Mouse (Mus musculus) embryonic facial prominence, embryonic 14.5 days (tissue): ENCODE measurements around the gene Ttbk1. TPM values are rescaled to one million over a fixed set of nuclear protein-coding genes. Genes with fewer than 3 reads are reported as not detected.
A peak's percentile ranks its signal among the peaks of the same experiment; 100 is the strongest.
"Not testable (repeated sequence)": the region's sequence is repeated elsewhere in the genome, so short reads cannot be mapped to it uniquely, and the experiment has no call there.

Source experiments
- ATAC-seq: fragments of 200-750 bp; cut with Nextera tagmentation; 2 replicates; pipeline ENCODE4 v1.8.0; 2017; ENCODE audit warnings: low read depth, moderate number of reproducible peaks, moderate TSS enrichment
- DNase-seq: peaks from one replicate; pipeline ENCODE4 v3.0.0-alpha.2; 2015; ENCODE audit warnings: low spot score
- H3K27ac ChIP-seq: fragments of 300-500 bp; sonication (generic); replicated peaks from 2 replicates; pipeline ENCODE4 v1.5.1; 2014; ENCODE audit warnings: low read depth, mild to moderate bottlenecking, low read length, moderate library complexity
- H3K27me3 ChIP-seq: fragments of 300-500 bp; sonication (generic); replicated peaks from 2 replicates; pipeline ENCODE4 v1.6.1; 2014; ENCODE audit warnings: low read length; ENCODE audit not compliant: control insufficient read depth, insufficient read depth
- H3K36me3 ChIP-seq: fragments of 300-500 bp; sonication (generic); 2 replicates; pipeline ENCODE4 v1.6.1; 2014; ENCODE audit warnings: low read length, mixed read lengths; ENCODE audit not compliant: control insufficient read depth, insufficient read depth
- H3K4me1 ChIP-seq: fragments of 300-500 bp; sonication (generic); 2 replicates; pipeline ENCODE4 v1.6.1; 2014; ENCODE audit warnings: antibody characterized with exemption, low read length; ENCODE audit not compliant: control insufficient read depth, insufficient read depth
- H3K4me2 ChIP-seq: fragments of 300-500 bp; sonication (generic); 2 replicates; pipeline ENCODE4 v1.6.1; 2014; ENCODE audit warnings: low read depth, mild to moderate bottlenecking, low read length, moderate library complexity, mixed read lengths
- H3K4me3 ChIP-seq: fragments of 300-500 bp; sonication (generic); 2 replicates; pipeline ENCODE4 v1.5.1; 2014; ENCODE audit warnings: low read depth, mild to moderate bottlenecking, low read length
- H3K9ac ChIP-seq: fragments of 300-500 bp; sonication (generic); 2 replicates; pipeline ENCODE4 v1.6.1; 2014; ENCODE audit warnings: low read depth, mild to moderate bottlenecking, low read length, moderate library complexity, mixed read lengths
- H3K9me3 ChIP-seq: fragments of 300-500 bp; sonication (generic); 2 replicates; pipeline ENCODE4 v1.6.1; 2016; ENCODE audit warnings: low read length; ENCODE audit not compliant: control insufficient read depth
- WGBS: fragments of 180-500 bp; shearing (Covaris S2); extraction: QIAGEN DNeasy Blood & Tissue Kit; methylation state at CpG from one replicate; pipeline ENCODE4 v1.1.7; 2014; 5-methylcytosine and 5-hydroxymethylcytosine counted together
- polyA plus RNA-seq: library from polyadenylated mRNA; unstranded; fragments of >200 nt; fragmentation: Nextera tagmentation; extraction: Ambion mirVana; gene quantifications from 2 replicates; pipeline ENCODE4 v1.2.1, GENCODE M21; 2014

Ttbk1 gene
- polyA plus RNA-seq, 1 experiment from 2014 or later: 0.61 TPM

GRCm38 (mm10) chr17:46511059-46511710 is 23.7 kb upstream of the Ttbk1 start:
- Histone ChIP-seq H3K27ac (no peak overlapping the region), H3K4me2 (no peak overlapping the region), H3K36me3 (peaks cover 14% of the 10 kb centered on the region; the same call in 1 of the 2 replicates), H3K27me3 (no peaks in the 10 kb centered on the region), H3K9me3 (no peaks in the 10 kb centered on the region), H3K9ac (no peak overlapping the region), H3K4me1 (no peaks in the 10 kb centered on the region), H3K4me3 (no peak overlapping the region)
- 41% methylated on average over 11 of the region's 11 CpGs for WGBS
- DNase-seq (peak; percentile 36), ATAC-seq (peak; percentile 50)

DNA sequence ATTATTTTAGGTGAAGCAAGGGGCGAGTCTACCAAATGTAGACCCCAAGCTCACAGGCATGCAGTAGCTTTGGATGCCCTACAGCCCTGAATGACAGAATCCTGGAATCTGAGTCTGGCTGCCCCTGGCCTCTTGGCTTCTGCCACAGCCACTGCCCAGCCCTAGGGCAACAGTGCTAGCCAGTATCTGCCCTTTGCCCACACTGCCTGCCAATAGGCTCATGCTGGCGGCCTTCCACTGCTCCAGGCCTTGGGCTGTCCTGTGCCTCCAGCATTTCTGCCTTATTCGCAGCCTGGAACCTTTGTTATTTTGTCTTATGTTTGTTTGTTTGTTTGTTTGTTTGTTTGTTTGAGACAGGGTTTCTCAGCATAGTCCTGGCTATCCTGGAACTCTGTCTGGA is 18.1 kb upstream of the Ttbk1 start:
- H3K4me3 ChIP-seq: no peak overlapping the region
- no peak overlapping the region for H3K4me2 ChIP-seq
- ATAC-seq (no peak), DNase-seq (no peak)
- 84% methylated on average over 3 of the region's 3 CpGs for WGBS
- no peak overlapping the region for H3K9ac ChIP-seq
- no peaks in the 10 kb centered on the region for H3K9me3 ChIP-seq
- no peaks in the 10 kb centered on the region for H3K4me1 ChIP-seq
- H3K36me3 ChIP-seq: peaks cover 14% of the 10 kb centered on the region; the same call in 1 of the 2 replicates
- H3K27me3 ChIP-seq: no peaks in the 10 kb centered on the region
- no peak overlapping the region for H3K27ac ChIP-seq

- WGBS: 71% methylated on average over 14 of the region's 14 CpGs
- no peak overlapping the region for H3K27ac ChIP-seq
These were observed 16.6 kb upstream of the Ttbk1 start for GRCm38 (mm10) chr17:46503847-46504638.

DNA sequence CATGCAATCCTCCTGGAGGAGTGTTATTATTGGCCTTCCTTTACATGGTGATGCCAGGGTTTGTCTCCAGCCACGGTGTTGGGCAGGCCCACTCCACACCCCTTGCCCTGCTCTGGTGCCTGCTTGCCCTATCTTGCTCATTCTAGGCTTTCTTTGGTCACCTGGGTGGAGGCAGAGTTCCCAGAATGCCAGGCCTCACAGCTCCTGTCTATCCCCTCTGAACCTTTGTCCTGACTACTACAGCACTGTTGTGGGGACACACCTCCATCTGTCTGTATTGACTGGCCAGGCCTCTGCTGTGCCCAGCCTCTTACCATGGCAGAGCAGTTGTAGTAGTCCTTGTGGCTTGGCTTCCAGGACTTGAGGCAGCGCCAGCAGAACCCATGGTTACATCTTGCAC is 15.3 kb upstream of the Ttbk1 start:
- H3K9me3 ChIP-seq: no peaks in the 10 kb centered on the region
- H3K36me3 ChIP-seq: peaks cover 4% of the 10 kb centered on the region; the same call in 1 of the 2 replicates
- ATAC-seq (no peak), DNase-seq (no peak)
- no peaks in the 10 kb centered on the region for H3K27me3 ChIP-seq
- H3K4me1 ChIP-seq: no peaks in the 10 kb centered on the region
- H3K4me2 ChIP-seq: no peak overlapping the region
- H3K4me3 ChIP-seq: no peak overlapping the region
- no peak overlapping the region for H3K27ac ChIP-seq
- WGBS: 82% methylated on average over 2 of the region's 2 CpGs
- H3K9ac ChIP-seq: no peak overlapping the region

More at GRCm38 (mm10) chr17:46503847-46504638, 16.6 kb upstream of the Ttbk1 start:
- Histone ChIP-seq H3K9me3 (no peaks in the 10 kb centered on the region), H3K36me3 (peaks cover 14% of the 10 kb centered on the region; the same call in 1 of the 2 replicates), H3K4me2 (no peak overlapping the region), H3K4me1 (no peaks in the 10 kb centered on the region), H3K27me3 (no peaks in the 10 kb centered on the region), H3K4me3 (no peak overlapping the region), H3K9ac (no peak overlapping the region)
- DNase-seq (no peak), ATAC-seq (no peak)

DNA sequence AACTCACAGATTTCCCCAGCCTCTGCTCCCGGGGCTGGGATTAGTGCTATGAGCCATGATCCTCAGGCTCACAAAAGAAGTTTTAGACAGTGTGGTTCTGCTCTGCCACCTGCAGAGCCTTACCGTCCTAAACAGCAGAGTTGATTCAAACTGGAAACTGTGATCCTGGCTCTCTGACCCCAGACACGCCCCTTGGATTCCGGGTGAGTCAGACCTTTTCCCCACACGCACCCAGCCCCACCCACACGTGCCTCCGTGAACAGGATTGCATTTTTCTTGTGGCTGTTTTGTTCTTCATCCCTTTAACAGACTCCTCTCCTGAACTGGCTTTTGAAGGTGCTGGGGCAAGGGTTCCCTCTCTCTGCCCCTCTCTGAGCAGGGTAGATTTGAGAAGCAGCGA is 10.5 kb upstream of the Ttbk1 start:
- H3K9ac ChIP-seq: no peak overlapping the region
- peaks cover 4% of the 10 kb centered on the region; the same call in 1 of the 2 replicates for H3K36me3 ChIP-seq
- no peak overlapping the region for H3K4me3 ChIP-seq
- no peaks in the 10 kb centered on the region for H3K4me1 ChIP-seq
- peaks cover 3% of the 10 kb centered on the region; the same call in 1 of the 2 replicates for H3K27me3 ChIP-seq
- 67% methylated on average over 8 of the region's 8 CpGs for WGBS
- H3K9me3 ChIP-seq: no peaks in the 10 kb centered on the region
- no peak for DNase-seq
- H3K4me2 ChIP-seq: no peak overlapping the region
- ATAC-seq: no peak
- no peak overlapping the region for H3K27ac ChIP-seq

DNA sequence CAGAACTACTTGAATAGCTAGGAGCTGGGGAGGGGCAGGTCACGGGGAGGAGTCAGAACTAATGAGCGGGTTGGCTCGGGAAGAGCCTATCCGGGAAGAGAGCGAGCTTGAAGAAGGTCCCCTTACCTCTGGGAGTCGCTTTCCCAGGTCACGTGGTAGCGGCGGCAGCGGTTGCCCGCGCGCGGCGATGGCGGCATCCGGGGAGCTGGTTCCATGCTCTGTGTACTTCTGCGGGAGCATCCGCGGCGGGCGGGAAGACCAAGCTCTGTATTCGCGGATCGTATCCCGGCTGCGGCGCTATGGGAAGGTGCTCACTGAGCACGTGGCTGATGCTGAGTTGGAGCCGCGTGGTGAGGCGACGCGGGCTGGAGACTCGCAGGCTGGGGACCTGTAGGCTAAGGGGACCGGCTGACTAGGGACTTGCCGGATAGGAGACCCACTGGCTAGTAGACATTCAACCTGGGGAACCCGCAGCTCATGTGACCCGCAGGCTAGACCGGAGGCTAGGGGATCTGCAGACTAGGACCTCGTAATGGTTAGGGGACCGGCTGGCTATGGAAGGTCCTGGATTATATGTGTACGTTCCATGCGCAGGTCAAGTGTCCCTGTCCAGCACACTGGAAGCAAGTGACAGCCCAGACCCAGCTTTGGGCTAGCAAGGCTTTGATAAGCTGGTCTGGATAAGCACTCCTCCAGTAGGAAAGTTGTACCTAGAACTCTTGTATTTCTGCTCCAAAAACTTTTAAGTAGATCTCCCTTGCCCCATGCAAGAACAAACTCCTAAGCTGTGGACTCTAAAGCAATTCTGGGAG is 9.4 kb upstream of the Ttbk1 start, which contains the start of gene Dnph1:
Gene Dnph1, plus strand, starts transcription at position 89 of the 812 bp plus-strand sequence.
- Histone ChIP-seq H3K9me3 (no peaks in the 10 kb centered on the region), H3K27ac (no peak within 1 kb of the TSS), H3K4me1 (no peaks in the 10 kb centered on the region), H3K9ac (peak within 1 kb of the TSS; percentile 72), H3K36me3 (peaks cover 4% of the 10 kb centered on the region; the same call in 1 of the 2 replicates), H3K4me3 (peak within 1 kb of the TSS; percentile 58), H3K4me2 (peak within 1 kb of the TSS; percentile 76), H3K27me3 (peaks cover 3% of the 10 kb centered on the region; the same call in 1 of the 2 replicates)
- WGBS: under 1% methylated on average over 37 of the region's 44 CpGs
- ATAC-seq: peak; percentile 97
- peak; percentile 96 for DNase-seq

DNA sequence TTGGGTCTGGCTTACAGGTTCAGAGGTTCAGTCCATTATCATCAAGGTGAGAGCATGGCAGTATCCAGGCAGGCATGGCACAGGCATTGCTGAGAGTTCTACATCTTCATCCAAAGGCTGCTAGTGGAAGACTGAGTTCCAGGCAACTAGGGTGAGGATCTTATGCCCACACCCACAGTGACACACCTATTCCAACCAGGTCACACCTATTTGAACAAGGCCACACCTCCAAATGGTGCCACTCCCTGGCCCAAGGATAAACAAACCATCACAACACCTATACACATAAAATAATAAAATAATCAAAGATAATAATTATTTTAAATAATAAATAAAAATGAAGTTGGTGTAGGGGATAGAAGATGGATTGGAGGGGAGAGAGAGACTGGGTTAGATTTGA is 8.6 kb upstream of the Ttbk1 start:
- ATAC-seq: peak; percentile 9; the same call in 1 of the 2 replicates
- H3K27ac ChIP-seq: not testable (repeated sequence)
- peak overlapping the region; percentile 76; the same call in 1 of the 2 replicates for H3K4me2 ChIP-seq

DNA sequence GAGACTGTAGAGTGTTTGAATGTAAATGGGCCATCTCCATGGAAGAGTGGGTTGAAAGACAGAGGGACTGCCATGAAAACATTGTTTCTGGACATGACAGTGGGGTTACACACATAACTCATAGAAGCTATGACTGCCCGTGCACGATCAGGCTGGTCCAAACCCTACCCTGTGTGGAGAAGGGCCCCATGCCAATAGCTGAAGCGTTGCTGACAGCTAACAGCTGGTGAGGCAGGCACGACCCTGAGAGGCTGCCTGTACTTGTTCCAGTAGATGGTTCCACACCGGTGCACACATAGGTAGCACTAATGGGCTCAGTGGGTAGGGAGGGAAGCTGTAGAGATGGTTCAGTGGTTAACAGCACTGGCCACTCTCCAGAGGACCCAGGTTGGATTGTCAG is 8.0 kb upstream of the Ttbk1 start:
- Histone ChIP-seq H3K36me3 (peaks cover 4% of the 10 kb centered on the region; the same call in 1 of the 2 replicates), H3K9me3 (no peaks in the 10 kb centered on the region), H3K27ac (no peak overlapping the region), H3K4me3 (no peak overlapping the region), H3K4me2 (no peak overlapping the region), H3K27me3 (peaks cover 3% of the 10 kb centered on the region; the same call in 1 of the 2 replicates), H3K9ac (no peak overlapping the region), H3K4me1 (no peaks in the 10 kb centered on the region)
- ATAC-seq (no peak), DNase-seq (no peak)
- 77% methylated on average over 5 of the region's 5 CpGs for WGBS

More for the DNA sequence above, 8.6 kb upstream of the Ttbk1 start:
- not testable (repeated sequence) for H3K4me1 ChIP-seq, H3K27me3 ChIP-seq, H3K36me3 ChIP-seq, DNase-seq, H3K4me3 ChIP-seq, H3K9me3 ChIP-seq, H3K9ac ChIP-seq
